Mouse (Mus musculus) frontal cortex, postnatal 10 days (tissue): ENCODE measurements around the gene Gucy1a1.
"Not testable (repeated sequence)": the region's sequence is repeated elsewhere in the genome, so short reads cannot be mapped to it uniquely, and the experiment has no call there.

Source experiments
- DNase-seq, 2 experiments: peaks; one replicate each; pipeline ENCODE4 v3.0.0; 2022; ENCODE audit warnings: low spot score in 2 of 2, mixed read lengths in 1 of 2

Gucy1a1 gene

DNA sequence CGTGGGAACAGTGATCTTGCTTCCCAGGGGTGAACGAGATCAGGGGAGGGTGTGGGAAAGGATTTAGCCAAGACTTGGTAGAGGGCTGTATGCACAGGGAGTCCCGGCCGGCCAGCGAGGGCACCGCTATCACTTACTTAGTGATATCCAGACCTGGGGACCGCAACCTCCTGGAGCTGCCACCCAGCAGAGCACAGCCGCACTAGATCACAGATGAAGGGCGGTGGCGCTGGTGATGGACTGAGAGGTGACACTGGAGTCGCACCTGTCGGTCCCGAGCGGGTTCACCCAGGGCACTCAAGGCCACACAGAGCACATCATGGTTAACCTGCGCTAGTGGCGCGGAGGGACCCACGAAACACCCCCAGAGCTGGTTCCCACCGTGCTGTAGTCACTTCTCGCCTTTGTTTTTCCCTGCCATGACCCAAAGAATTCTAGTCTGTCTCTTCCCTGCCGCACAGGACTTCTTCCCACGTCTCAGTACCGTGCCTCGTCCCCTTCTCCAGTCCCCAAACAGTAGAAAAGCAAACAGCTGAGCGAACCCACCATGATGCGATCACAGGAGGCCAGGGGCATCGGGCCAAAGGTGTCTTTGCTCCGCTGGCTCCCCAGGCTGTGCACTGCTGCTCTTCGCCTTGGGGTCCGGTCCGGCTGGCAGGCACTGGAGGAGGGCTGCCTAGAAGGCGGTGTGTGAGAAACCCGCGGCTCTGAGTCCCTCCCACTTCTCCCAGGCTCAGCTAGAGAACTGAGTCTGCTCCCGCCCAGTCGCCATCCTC lies at the start of gene Gucy1a1:
Gene Gucy1a1 (minus strand): TSS at position 664 of the 776 bp plus-strand sequence.
- DNase-seq = peak; percentile 36 to 60

DNA sequence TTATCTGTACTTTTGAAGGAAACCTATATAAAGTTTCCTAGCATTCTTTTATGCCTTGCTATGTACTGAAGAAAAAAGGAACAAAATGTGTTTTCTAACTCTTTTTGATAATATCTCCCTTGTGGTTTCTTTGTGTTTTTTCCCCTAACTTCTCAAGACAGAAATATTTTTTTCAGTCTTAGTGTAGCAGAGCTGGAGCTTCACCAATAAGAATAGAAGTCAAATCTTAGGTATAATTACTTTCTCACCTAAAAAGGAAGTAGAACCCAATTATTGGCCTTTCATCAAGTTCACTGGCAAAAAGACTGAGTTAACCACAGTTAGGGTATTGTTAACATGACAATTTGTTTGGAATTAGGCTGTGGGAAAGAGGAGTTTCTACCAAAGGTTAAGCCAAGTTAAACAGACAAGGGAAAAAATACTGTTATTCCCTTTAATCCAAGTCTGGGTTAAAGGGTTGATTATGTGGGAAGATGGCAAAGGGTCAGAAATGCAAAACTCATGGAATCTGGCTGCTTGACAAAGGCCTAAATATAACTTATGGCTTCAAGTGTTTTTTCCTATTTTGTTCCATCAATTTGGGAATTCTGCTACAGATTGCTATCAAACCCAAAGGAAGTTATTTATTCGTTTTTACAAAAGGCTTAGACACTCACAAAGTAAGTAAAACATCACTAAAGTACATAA lies 46.1 kb upstream of the Gucy1a1 start:
- no peak for DNase-seq

DNA sequence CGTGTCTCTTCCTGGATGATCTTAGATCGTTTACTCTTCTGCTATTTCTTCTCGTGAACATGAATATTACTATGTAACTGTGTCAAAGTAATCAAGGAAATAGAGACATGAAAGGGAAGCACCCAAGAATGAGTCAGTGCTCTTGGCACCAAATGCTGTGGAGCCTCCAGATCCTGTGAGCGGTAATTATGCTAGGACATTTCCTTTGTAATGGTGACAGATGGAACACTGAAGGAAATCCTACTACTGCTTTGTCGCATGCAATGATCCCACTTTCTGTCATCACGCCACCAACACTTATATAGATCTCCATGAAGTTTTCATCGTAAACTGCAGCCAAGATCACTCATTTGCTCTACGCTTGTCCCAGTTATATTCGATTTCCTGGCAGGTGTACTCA lies 40.0 kb upstream of the Gucy1a1 start:
- DNase-seq = peak in 1 of 2 experiments; percentile 9

DNA sequence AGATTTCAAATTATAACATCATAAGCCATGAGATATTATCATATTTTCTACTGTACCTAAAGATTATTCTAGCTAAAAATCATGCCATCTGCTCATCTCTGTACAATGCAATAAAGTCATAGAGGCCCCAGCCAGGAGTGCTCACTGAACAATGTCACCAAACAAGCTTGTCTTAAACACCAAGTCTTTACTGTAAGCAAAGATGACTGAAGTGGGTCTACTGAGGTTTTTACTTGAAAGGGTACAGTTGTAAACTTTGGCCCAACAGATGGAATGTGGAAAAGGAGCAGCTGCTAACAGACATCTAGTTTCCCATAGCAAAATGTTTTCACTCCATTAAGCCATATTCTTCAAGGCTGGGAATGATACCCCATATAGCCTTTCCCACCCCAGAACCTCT lies 35.9 kb upstream of the Gucy1a1 start:
- no peak for DNase-seq

DNA sequence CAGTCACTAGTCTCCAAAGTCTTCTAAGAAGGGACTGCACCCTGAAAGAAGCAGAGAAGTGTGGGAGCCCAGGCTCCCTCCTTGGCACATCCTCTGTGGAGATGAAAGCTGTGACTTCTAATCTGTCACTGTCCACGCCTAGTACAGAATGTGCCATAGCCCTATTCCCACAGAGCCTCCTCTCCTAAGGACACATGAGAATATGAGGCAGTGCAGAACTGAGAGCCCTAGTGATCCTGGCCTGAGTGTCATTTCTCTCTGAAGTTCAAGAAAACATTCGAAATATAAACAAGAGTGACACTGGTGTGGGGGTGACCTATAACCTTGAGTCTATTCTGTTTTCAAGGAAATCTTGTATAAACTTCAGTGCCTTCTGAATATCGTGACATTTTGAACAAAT lies 34.7 kb upstream of the Gucy1a1 start:
- DNase-seq = no peak

DNA sequence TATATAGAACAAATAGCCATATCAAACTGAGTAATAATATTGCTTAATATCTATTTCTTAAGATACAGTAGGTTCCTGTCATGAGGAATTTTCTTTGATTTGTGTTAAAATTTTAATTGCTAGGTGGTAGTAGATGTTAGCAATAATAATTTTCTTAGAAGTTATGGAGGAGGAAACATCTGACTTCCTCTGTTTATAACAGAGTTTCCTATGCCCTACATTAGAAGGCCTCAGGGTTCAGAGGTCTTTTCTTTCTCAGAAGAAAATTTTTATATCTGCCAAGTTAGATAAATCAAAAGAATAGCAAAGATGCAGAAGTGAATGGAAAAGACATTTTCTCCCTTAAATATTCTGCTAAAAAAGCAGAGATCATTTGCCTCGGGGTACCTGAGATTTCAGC lies 29.9 kb upstream of the Gucy1a1 start:
- DNase-seq = no peak

DNA sequence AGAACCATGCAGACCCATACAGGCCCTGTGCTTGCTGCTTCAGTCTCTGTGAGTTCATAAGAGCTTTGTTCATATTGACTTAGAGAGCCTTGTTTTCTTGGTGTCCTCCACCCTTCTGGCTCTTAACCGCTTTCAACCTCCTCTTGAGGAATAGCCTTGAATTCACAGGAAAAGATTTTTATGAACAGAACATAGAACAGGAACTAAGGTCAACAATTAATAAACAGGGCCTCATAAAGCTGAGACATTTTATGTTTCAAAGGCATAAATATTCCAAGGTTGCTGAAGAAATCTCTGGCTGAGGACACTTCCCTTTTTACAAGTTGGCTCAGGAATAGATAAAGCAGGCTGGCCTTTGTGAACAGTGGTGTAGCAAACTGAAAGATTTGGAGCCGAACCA lies 21.5 kb upstream of the Gucy1a1 start:
- DNase-seq = no peak

DNA sequence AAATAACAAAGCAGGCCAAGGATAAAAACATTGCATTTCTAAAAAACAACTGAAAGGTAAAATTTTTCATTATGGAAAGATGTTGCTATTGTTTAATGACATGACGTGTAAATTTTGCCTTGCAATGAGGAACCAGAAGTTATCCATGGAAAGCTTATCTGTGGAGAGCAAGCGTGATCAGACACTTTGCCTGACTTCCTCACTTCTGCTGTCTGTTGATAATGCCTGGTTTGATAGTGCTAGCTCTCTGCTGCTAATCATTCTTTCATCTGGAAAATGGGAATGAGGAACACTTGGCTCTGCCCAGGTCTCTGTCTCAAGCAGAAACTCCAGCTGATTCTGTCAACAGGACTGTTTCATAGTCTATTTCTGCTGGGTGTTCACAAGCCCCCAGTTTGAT lies 20.3 kb upstream of the Gucy1a1 start:
- DNase-seq = no peak

DNA sequence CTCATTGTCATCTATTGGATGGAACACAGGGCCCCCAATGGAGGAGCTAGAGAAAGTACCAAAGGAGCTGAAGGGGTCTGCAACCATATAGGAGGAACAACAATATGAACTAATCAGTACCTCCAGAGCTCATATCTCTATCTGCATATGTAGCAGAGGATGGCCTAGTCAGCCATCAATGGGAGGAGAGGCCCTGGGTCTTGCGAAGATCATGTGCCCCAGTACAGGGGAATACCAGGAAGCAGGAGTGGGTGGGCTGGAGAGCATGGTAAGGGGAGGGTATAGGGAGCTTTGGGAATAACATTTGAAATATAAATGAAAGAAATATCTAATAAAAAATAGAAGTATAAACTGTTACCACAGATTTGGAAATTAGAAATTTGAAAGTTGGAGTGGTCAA lies 17.4 kb upstream of the Gucy1a1 start:
- not testable (repeated sequence) for DNase-seq

DNA sequence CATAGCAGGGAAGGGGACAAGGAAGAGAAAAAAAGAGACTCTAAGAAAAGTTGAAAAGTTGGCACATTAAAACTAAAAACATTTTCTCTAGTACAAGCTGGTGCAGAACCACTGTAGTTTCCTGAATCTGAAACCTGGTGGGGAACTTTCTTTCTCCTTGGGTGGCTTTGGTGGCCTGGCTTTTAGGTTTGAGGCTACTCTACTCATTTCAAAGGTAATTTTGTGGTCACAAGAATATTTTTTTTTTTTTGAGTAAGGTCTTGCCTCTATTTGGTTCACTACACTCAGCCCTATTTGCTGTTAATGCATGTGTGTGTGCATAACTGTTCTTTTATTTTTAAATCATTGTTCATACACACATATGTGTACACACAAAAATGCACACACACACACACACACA lies 389 bp upstream of the Gucy1a1 start:
- no peak for DNase-seq

DNA sequence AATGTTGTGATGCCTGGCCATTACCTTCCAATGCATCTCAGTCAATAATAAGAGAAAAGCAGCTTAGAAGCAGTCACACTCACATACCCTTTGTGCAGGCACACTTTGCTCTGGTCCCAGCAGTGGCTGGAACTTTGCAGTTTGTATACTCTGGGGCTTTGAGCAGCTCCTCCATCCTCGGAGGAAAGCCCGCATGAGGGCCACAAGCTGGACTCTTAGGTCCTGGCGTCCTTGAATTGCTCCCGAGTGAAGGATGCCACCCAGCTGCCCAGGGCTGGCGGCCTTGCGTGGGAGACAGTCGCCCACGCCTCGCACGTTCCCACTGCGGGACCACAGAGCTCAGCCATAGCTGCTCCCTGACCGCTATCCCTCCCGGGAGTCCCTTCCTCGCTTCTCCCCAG lies 864 bp downstream of the Gucy1a1 start:
- DNase-seq = peak in 1 of 2 experiments; percentile 16

DNA sequence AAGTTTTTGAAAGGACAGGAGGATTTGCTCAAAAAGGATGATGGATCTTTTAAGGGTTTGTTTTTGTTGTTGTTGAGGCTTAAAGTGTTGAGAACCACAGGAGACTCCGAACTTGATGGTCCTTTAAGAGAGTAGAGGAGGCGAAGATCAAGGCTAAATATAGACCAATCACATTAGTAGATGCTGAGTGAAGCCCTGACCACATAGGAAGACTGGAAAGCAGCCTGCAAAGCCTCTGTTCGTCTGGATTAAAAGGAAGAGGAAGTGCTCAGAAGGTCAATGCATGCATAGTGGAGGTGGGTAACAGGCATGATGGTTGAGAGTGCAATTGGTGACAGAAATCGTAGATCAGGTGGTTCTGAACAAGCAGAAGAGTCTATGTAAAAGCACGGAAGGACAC lies 4.8 kb downstream of the Gucy1a1 start:
- DNase-seq = no peak

DNA sequence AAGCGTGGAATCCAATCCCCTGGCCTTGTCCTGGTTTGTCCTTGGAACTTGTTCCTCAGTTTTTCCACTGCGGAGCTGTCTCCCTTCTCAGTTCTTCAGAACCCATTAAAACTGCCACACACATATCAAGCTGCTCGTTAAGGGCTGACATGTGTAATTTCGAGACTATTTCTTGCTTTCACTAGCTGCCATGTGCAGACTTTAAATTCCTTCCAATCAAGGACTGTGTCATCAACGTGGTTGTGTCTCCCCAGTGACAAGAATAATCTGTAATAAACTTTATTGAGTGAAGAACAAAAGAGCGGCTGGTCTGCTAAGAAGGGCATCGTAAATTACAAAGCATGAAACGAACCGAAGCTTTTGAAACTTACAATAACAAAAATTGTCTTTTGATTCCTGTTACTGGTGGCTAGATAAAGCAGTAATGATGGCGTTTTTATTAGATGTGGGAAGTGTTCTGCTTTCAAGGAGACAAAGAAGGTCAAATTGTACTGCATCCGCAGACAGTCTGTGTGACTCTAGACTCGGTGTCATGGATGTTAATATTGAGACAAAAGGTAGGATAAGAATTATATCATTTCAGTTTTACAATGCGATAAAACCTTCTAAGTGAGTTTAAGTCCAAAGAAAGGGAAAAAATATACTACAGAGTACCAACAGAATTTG lies 7.5 kb downstream of the Gucy1a1 start:
- no peak for DNase-seq

DNA sequence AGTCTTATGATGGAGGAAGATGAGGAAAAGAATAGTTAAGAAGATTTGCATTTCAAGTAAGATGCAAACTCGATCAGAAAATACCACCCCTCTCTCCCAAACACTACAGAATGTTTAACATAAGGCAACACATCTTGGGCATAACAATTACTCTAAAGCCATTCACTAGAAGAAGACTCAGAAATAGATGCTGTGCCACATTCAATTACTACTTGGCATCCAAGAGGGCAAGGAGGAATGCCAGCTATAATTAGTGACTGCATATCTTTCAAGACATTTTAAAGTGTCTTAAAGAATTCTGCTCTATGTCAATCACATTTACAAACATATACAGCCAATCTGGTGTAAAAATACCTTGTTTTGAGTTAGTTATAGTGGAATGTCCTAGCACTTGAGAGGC lies 10.1 kb downstream of the Gucy1a1 start:
- no peak for DNase-seq

DNA sequence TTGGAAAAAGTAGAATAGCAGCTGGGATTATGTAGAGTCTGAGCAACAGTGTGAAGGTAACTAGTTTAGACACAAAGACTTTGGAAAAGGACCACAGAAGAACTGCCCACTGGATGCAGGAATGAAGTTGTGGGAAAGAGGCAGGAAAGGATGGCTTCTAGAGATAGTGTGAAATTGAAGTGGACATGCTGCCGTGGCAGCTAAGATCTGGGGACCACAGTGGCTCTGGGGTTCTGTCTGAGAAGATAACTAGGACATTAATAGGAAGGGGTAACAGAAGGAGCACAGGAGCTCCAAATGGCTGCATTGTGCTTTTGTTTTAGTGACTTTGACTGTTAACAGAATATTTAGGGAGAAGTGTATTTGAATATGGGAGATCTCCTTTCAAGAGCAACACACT lies 16.3 kb downstream of the Gucy1a1 start:
- DNase-seq = no peak

DNA sequence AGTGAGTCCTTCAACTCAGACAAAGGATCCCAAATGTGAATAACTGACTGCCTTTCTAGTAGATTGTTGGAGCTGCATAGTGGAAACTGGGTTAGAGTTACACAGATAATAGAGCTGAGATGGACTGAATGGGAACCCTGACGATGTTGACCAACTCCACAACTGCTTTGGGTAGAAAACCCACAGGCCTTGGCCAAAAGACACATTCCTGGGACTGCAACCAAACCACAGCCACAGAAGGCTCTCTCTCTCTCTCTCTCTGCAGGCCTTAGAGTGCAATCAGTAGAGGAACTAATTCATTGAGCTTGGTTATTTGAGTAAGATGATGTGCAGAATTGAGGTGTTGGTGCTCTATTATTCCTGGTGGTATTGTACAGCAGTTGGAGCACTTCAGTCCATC lies 21.0 kb downstream of the Gucy1a1 start:
- no peak for DNase-seq

DNA sequence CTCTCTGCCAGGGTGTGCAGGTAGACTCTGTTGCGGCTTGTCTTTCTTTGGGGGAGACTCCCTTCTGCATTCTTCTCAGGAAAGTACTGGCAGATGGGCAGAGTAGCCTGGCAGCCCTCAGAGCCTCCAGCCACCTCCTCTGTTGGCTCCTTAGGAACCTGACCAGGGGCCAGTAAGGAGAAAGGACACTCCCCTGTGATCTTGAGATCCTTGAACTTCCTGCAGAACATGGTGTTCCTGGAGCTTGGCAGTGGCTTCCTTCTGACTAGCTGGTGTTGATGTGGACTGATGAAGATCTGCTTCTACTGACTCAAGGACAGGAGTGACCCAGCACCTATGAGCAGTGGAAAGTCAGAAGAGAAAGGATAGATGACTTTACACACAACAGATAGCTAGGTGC lies 26.7 kb downstream of the Gucy1a1 start:
- no peak for DNase-seq

DNA sequence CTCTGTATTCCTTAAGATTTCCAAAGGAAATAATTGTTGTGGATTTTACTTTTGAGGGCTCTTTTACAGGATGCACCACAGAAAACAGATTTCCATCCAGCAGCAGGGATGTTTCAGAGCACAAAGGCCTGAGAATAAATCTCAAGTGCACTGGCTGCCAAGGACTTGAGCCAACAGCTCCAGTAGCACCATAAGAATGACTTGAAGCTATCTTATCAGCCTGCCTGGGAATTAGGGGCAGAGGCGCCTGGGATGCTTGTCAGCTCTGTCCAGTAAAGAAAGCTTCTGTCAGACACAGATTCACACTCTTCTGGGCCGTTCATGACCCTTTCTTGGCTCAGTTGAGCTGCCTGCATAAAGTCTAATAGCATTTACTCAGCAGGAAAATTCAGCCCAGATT lies 33.1 kb downstream of the Gucy1a1 start:
- no peak for DNase-seq

DNA sequence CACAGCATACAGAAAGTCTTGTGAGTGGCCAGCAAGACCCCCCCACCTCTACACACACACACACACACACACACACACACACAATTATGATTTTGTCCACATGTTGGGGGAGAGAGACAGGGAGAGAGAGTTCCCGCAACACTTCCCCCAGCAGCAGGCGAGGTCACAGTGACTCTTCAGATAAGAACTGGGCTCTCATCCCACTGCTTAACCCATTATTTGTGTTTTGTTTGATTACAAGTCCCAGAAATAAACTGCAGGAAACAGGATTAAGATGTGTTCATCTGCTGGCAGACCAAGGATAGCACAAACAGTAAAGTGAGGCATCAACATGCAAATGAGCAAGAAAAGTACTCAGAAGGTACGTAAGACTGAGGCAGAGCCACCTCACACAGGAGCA lies 33.6 kb downstream of the Gucy1a1 start:
- DNase-seq = no peak

DNA sequence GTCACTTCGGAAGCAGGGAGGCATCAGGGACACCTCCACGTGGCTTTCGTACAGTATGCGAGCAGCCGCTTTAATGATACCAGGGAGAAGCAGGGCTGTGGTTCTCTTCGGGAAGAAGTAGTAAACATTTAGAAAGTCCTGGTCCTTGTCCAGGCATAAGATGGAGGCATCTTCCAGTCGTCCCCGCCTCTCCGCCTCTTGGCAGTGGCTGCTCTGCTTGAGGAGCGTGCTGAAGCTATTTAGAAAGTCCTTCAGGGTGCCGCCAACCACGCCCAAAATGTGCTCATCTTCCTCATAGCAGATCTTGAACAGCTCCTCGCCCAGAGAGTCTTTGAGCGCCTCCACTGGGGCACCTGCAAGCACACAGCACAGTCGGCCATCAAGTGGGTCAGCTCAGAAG lies 36.6 kb downstream of the Gucy1a1 start:
- no peak for DNase-seq

DNA sequence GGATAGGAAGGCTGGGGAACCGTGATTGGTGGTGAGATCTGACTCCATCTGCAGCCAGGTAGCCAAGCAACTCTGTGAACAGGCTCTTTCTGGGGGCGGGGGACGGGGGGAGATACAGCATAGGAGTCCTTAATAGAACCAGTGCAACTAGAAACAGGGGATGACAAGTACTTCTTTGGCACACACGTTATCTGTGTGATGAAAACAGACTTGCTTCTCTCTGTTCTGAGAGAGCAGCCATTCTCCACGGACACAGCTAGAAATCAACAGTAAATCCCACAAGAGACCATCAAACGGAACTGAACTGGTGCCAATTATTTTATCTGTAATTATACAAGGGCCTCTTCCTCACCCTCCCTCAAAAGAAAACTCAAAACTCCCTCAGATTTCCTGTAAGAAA lies 41.4 kb downstream of the Gucy1a1 start:
- DNase-seq = no peak

DNA sequence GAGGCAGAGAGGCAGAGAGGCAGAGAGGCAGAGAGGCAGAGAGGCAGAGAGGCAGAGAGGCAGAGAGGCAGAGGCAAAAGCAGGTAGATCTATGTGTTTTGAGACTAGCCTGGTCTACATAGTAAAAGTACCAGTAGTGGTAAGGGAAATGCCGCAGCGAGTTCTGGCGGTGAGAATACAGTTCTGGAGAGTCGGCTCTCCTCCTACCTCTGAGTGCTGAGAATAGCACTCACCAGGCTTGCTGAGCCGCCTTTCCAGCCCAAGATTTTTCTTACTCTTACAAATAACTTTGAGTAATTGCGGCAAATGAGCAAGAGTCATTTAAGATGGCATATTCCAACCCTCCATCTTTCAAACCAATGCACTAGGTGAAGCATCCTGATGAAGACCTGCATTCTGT lies 46.5 kb downstream of the Gucy1a1 start:
- no peak for DNase-seq

DNA sequence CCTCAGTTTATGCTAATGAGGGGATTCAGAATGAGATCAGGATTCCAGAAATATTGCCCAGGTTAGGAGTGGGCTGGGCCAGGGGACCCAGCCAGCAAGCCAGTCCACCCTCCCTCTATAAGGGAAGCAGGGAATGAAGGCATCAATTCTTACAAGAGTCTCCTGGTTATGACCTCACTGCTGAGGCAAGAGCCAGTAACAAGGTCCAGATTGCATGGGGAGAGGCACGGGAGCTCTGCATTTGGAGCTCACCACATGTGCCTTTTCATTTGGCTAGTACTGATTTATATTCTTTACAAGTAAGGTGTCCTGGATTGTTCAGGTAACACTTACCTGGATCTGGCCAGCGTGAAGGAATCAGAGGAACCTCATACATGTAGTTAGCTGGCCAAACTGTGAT lies 48.8 kb downstream of the Gucy1a1 start:
- no peak for DNase-seq
